Comparison of ENCODE assay signal across 9 mouse cellular contexts in the genomic region with DNA sequence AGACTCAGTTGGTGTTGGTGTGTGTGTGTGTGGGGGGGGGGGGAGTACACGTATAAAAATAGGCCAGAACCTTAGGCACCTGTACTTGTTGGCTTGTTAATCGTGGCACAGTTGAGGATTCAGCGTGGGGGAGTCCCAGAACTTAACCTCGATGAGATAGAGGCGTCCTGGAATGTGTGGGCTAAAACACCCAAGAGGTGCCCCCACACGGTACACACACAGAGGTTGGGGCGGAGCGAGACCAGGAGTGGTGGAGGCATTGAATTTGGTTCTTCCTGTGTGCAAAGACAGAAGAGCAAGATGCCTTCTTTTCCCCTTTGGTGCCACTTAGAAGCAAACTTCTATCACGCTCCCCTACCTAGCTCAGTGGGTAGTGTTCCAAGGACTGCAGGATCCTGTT. TPM values are rescaled to one million over a fixed set of nuclear protein-coding genes. Genes with fewer than 3 reads are reported as not detected.
DNase-seq lines count a peak whose midpoint lies in the region; ATAC-seq and TF ChIP-seq lines count a peak whose summit lies in the region.
"Had no signal": no experiment of that assay in that cellular context is flagged by ENCODE, and none has a peak within 500 bp of the region (broad histone marks: within the 10 kb centered on the region; RNA-seq: fewer than 3 reads in every experiment).

No protein-coding gene starts in this region.

- no peak for TF ChIP-seq CTCF in left cerebral cortex, adult 2 months (IDR thresholded peaks at IDR 0.05)

- peak overlapping the region; percentile 74 for H3K27ac ChIP-seq in heart, embryonic 10.5 days
- 0 out of 2 replicates have a peak overlapping the region, but pooled peaks have one; percentile 53 for H3K27ac ChIP-seq in hindbrain, embryonic 10.5 days
- no peak overlapping the region for H3K27ac ChIP-seq in midbrain, embryonic 12.5 days (replicated peaks)
- H3K27ac ChIP-seq in left cerebral cortex, adult 2 months = no peak overlapping the region

- DNase-seq in heart, embryonic 10.5 days (ENCODE audit: low spot score) = no peak
- DNase-seq in heart, postnatal 14 days = no peak
- DNase-seq in hindbrain, embryonic 10.5 days (ENCODE audit: low spot score) = no peak
- no peak for DNase-seq in adrenal gland, postnatal 10 days
- DNase-seq in layer of hippocampus, adult 9-11 months = no peak
- DNase-seq in left cerebral cortex, adult 2 months (ENCODE audit: extremely low spot score in 1 of 2, low spot score in 2 of 2) = no peak

- no peaks in the 10 kb centered on the region for H3K9me3 ChIP-seq in heart, embryonic 10.5 days
- peaks cover 4% of the 10 kb centered on the region; the same call in 1 of the 2 replicates for H3K9me3 ChIP-seq in hindbrain, embryonic 10.5 days
- no peaks in the 10 kb centered on the region for H3K9me3 ChIP-seq in midbrain, embryonic 12.5 days

- peak overlapping the region; percentile 74 for H3K4me2 ChIP-seq in midbrain, embryonic 12.5 days (replicated peaks)

- H3K27me3 ChIP-seq in heart, embryonic 10.5 days (ENCODE audit: insufficient read depth, poor library complexity, severe bottlenecking) = peaks cover 10% of the 10 kb centered on the region; the same call in 1 of the 2 replicates
- peaks cover 46% of the 10 kb centered on the region for H3K27me3 ChIP-seq in hindbrain, embryonic 10.5 days (ENCODE audit: insufficient read depth, poor library complexity, severe bottlenecking)
- peaks cover 24% of the 10 kb centered on the region for H3K27me3 ChIP-seq in midbrain, embryonic 12.5 days
- H3K27me3 ChIP-seq: CH12.LX had no signal

- 39% methylated on average over 9 of the region's 9 CpGs for WGBS in heart, embryonic 10.5 days
- WGBS in hindbrain, embryonic 10.5 days = 45% methylated on average over 9 of the region's 9 CpGs
- 49% methylated on average over 8 of the region's 9 CpGs for WGBS in midbrain, embryonic 12.5 days

- no peaks in the 10 kb centered on the region for H3K36me3 ChIP-seq in heart, embryonic 10.5 days
- no peaks in the 10 kb centered on the region for H3K36me3 ChIP-seq in hindbrain, embryonic 10.5 days
- H3K36me3 ChIP-seq in midbrain, embryonic 12.5 days = no peaks in the 10 kb centered on the region

- peak; percentile 44 for ATAC-seq in CD4-positive, CD25-positive, alpha-beta regulatory T cell, adult 4 months
- ATAC-seq in midbrain, embryonic 12.5 days (ENCODE audit: low FRiP score, low read depth) = 0 out of 2 replicates have a peak, but pooled peaks have one; percentile 30

- peak overlapping the region; percentile 65 for H3K4me3 ChIP-seq in heart, embryonic 10.5 days
- peak overlapping the region; percentile 58 for H3K4me3 ChIP-seq in hindbrain, embryonic 10.5 days
- peak overlapping the region; percentile 44 for H3K4me3 ChIP-seq in midbrain, embryonic 12.5 days
- H3K4me3 ChIP-seq in left cerebral cortex, adult 2 months = no peak overlapping the region

- intact Hi-C loops in heart, postnatal 14 days (cut with DNase I) = no loop called here
- intact Hi-C loops in left cerebral cortex, adult 2 months (cut with DNase I) = no loop called here

- H3K4me1 ChIP-seq in heart, embryonic 10.5 days = no peaks in the 10 kb centered on the region
- H3K4me1 ChIP-seq in hindbrain, embryonic 10.5 days (replicated peaks) = no peaks in the 10 kb centered on the region; the same call in 1 of the 2 replicates
- H3K4me1 ChIP-seq in midbrain, embryonic 12.5 days = no peaks in the 10 kb centered on the region

- H3K9ac ChIP-seq in midbrain, embryonic 12.5 days (replicated peaks) = no peak overlapping the region

RNA-seq across cellular contexts. Expression of a gene that starts 1.2 kb away (rescaled TPM):
- polyA plus RNA-seq in heart, embryonic 10.5 days (2016; fragmentation: Nextera tagmentation; extraction: Ambion mirVana) = 12.8 and 16.9 TPM in 2 replicates
- total RNA-seq in heart, postnatal 14 days (2021) = 1 to 10 TPM; 2.7 to 3.2 TPM
- 1 to 10 TPM; 8.7 to 9.4 TPM for polyA plus RNA-seq in CD4-positive, CD25-positive, alpha-beta regulatory T cell, adult 4 months (2017; shearing (Covaris generic))
- 2.3 and 4.6 TPM in 2 replicates for polyA plus RNA-seq in hindbrain, embryonic 10.5 days (2016; fragmentation: Nextera tagmentation; extraction: Ambion mirVana)
- 1.1 and 1.9 TPM in 2 replicates for polyA plus RNA-seq in midbrain, embryonic 12.5 days (2016; fragmentation: Nextera tagmentation; extraction: Ambion mirVana)
- total RNA-seq in adrenal gland, postnatal 10 days (2021) = 1 to 10 TPM; 4.1 to 4.3 TPM
- 1 to 10 TPM; 3.4 to 4.0 TPM for total RNA-seq in left cerebral cortex, adult 2 months (2021)

Comparison
In these comparisons a context has a peak if more than half of its experiments do, and no peak if none do; other contexts are left out.
1. H3K27ac ChIP-seq: peak in heart, embryonic 10.5 days (single experiment) and hindbrain, embryonic 10.5 days (single experiment); none in midbrain, embryonic 12.5 days (single experiment) and left cerebral cortex, adult 2 months (single experiment).